Mouse (Mus musculus): ENCODE measurements at regions not wholly inside any gene's neighbourhood (a gene's known extent, or its start where the extent isn't known, plus 50 kb on each side); places are given as distances from the start of the nearest gene placed in this dataset.

GRCm38 (mm10) chr12:50709000-50709788 lies 60.3 kb upstream of the Prkd1 start:
- DNase-seq (ENCODE audit: low spot score) = no peak

DNA sequence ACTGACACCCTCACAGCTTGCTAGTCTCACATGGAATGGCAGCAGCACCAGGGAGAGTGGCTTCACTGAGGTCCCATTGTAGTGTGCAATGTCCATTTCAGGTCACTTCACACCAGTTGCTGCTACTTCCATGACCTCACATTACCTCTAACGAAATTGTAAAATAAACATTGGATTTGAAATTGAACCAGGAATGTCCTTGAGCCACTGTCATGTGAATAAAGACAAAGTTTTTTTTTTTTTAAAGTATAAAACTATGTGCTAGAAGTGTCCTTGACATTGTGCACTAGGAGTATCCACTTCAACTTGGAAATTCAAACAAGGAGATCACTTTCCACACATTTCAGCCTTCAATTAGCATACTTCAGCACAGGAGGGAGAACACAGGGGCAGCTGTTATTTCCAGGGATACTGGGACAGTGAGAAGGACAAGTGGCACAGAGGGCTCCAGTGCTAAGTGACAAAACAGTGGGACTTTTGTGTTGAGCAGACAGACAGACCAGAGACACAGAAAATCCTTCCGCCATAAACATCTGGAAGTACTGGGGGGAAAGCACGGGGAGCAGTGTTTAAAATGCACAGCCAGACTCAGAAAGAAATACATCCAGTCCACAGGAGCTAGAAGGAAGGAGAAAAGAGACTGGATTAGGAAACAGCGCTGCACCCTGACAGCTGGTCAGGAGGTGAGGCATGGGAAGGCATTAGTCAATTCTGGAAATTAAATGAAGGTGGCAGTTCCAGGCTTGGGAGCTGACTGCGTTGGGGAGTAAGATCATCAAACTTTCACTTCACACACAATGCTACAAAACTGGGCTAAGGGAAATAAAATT lies 49.9 kb upstream of the Prkd1 start:
- DNase-seq (ENCODE audit: low spot score) = peak; percentile 9
